Mouse (Mus musculus): ENCODE measurements at regions not wholly inside any gene's neighbourhood (a gene's known extent, or its start where the extent isn't known, plus 50 kb on each side); places are given as distances from the start of the nearest gene placed in this dataset.

- Histone ChIP-seq H3K4me1 (replicated peaks) (0 out of 2 replicates have a peak, but pooled peaks cover 8% of the 10 kb centered on the region), H3K9me3 (no peaks in the 10 kb centered on the region), H3K27ac (no peak overlapping the region), H3K4me3 (no peak overlapping the region), H3K27me3 (ENCODE audit: insufficient read depth, poor library complexity, severe bottlenecking) (no peaks in the 10 kb centered on the region), H3K36me3 (no peaks in the 10 kb centered on the region)
- 62% methylated on average over 4 of the region's 4 CpGs for WGBS
- no peak for DNase-seq (ENCODE audit: low spot score)
Measured at GRCm38 (mm10) chr11:35065959-35066414, 55.0 kb upstream of the Slit3 start.

DNA sequence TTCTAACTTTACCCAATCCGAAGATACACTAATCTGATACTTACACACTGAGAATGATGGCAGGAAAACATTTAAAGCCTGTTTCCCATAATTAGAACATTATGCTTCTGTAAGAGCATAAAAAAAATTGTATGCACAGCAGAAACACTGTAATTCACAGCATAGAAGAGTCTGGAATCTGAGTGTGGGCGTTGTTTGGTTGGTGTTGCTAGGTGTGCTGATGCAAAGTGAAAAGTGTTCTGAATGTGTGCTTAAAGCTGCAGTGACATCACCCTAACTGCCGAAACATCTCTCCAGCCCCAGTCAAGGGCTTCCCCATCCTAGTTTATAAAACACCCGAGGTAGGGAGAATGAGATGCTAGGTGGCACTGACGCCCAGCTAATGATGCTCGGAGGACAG lies 63.2 kb upstream of the Slit3 start:
- 82% methylated on average over 6 of the region's 6 CpGs for WGBS
- Histone ChIP-seq H3K9me3 (no peaks in the 10 kb centered on the region), H3K36me3 (no peaks in the 10 kb centered on the region), H3K27me3 (ENCODE audit: insufficient read depth, poor library complexity, severe bottlenecking) (no peaks in the 10 kb centered on the region), H3K27ac (no peak overlapping the region), H3K4me3 (no peak overlapping the region), H3K4me1 (replicated peaks) (peaks cover 5% of the 10 kb centered on the region)
- DNase-seq (ENCODE audit: low spot score): no peak

GRCm38 (mm10) chr11:35055496-35056125 lies 65.4 kb upstream of the Slit3 start:
- Histone ChIP-seq H3K27me3 (ENCODE audit: insufficient read depth, poor library complexity, severe bottlenecking) (no peaks in the 10 kb centered on the region), H3K27ac (no peak overlapping the region), H3K4me1 (replicated peaks) (peaks cover 5% of the 10 kb centered on the region), H3K4me3 (no peak overlapping the region), H3K36me3 (no peaks in the 10 kb centered on the region), H3K9me3 (no peaks in the 10 kb centered on the region)
- 90% methylated on average over 7 of the region's 7 CpGs for WGBS
- no peak for DNase-seq (ENCODE audit: low spot score)

DNA sequence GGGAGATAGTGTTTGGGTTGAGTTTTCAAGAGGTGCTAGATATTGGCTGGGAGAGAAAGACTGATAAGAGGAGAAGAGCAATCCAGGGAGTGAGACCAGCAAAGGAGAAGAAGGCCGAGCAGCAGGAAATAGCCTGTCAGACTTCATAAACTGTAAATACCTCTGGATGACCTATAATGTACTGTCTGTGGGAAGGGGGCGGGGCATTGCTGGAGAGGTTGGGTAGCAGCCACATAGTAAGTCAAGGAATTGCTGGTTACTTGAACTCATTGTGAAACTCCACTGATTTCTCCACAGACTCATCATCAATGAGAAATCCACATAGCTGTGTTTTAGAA lies 67.4 kb upstream of the Slit3 start:
- Histone ChIP-seq H3K27me3 (ENCODE audit: insufficient read depth, poor library complexity, severe bottlenecking) (no peaks in the 10 kb centered on the region), H3K36me3 (no peaks in the 10 kb centered on the region), H3K9me3 (no peaks in the 10 kb centered on the region), H3K4me1 (replicated peaks) (peaks cover 9% of the 10 kb centered on the region), H3K4me3 (no peak overlapping the region), H3K27ac (no peak overlapping the region)
- whole genome bisulfite sequencing: 80% methylated on average over 2 of the region's 2 CpGs
- DNase-seq (ENCODE audit: low spot score): no peak

- DNase-seq (ENCODE audit: low spot score): no peak
- Histone ChIP-seq H3K27me3 (ENCODE audit: insufficient read depth, poor library complexity, severe bottlenecking) (no peaks in the 10 kb centered on the region), H3K36me3 (no peaks in the 10 kb centered on the region), H3K4me3 (no peak overlapping the region), H3K27ac (no peak overlapping the region), H3K9me3 (no peaks in the 10 kb centered on the region), H3K4me1 (replicated peaks) (peaks cover 9% of the 10 kb centered on the region)
- WGBS: 89% methylated on average over 4 of the region's 4 CpGs
Measured at GRCm38 (mm10) chr11:35052856-35053612, 68.0 kb upstream of the Slit3 start.

DNA sequence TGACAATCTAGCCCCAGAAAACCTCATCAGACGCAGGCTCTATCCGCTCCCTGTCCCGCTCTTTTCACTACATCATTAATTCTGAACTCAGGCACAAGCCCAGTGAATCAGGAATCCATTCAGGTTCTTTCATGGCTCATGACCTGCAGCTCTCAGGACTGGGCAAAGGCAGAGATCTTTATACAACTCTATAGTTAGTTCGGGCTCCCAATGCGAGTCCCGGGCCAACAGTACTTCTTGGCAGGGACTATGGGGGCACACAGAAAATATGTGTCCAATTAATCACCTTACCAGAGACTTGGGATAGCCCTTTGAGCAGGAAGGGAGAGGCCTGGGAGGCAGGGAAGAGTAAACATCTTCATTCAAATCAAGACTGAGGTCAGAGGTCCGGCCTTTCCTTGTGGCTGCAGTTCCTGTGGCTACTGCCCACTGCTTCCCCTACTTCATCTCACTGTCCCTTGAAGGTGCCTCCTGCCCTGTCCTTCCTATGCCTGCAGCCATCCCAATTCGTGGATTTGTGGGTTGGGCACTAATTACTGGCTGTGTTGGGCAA lies 71.3 kb upstream of the Slit3 start:
- no peaks in the 10 kb centered on the region for H3K36me3 ChIP-seq
- H3K27me3 ChIP-seq (ENCODE audit: insufficient read depth, poor library complexity, severe bottlenecking): no peaks in the 10 kb centered on the region
- H3K4me1 ChIP-seq (replicated peaks): peaks cover 12% of the 10 kb centered on the region
- no peak overlapping the region for H3K4me3 ChIP-seq
- no peak overlapping the region for H3K27ac ChIP-seq
- DNase-seq (ENCODE audit: low spot score): no peak
- WGBS: 82% methylated on average over 8 of the region's 8 CpGs
- no peaks in the 10 kb centered on the region for H3K9me3 ChIP-seq

GRCm38 (mm10) chr11:35044659-35045058 lies 76.4 kb upstream of the Slit3 start:
- H3K27ac ChIP-seq: no peak overlapping the region
- H3K9me3 ChIP-seq: no peaks in the 10 kb centered on the region
- DNase-seq (ENCODE audit: low spot score): no peak
- no peaks in the 10 kb centered on the region for H3K27me3 ChIP-seq (ENCODE audit: insufficient read depth, poor library complexity, severe bottlenecking)
- H3K4me1 ChIP-seq (replicated peaks): peaks cover 4% of the 10 kb centered on the region; the same call in 1 of the 2 replicates
- WGBS: 76% methylated on average over 1 of the region's 1 CpGs
- H3K4me3 ChIP-seq: no peak overlapping the region
- no peaks in the 10 kb centered on the region for H3K36me3 ChIP-seq

DNA sequence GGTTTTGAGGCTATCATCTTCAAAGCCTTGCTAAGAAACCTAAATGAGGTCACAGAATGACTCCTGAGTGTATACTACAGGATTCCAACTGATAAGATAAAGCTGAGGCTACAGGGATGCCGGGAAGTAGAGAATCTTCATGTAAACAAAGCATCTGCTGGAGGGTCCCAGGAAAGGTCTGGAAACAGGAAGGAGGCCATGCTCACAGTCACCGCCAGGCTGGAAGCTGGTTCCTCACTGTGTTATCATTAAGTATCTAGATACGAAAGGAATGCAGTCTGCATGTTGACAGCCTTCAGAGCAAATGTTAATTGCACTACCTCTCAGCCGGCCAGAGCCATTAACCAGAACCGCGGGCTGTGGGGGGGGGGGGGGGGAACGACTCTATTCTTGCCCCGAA lies 96.6 kb upstream of the Slit3 start:
- DNase-seq (ENCODE audit: low spot score): no peak
- H3K27me3 ChIP-seq (ENCODE audit: insufficient read depth, poor library complexity, severe bottlenecking): no peaks in the 10 kb centered on the region
- no peak overlapping the region for H3K4me3 ChIP-seq
- H3K27ac ChIP-seq: no peak overlapping the region
- H3K36me3 ChIP-seq: no peaks in the 10 kb centered on the region
- 53% methylated on average over 8 of the region's 8 CpGs for WGBS
- peaks cover 5% of the 10 kb centered on the region; the same call in 1 of the 2 replicates for H3K9me3 ChIP-seq
- 0 out of 2 replicates have a peak, but pooled peaks cover 3% of the 10 kb centered on the region for H3K4me1 ChIP-seq (replicated peaks)

- WGBS: 87% methylated on average over 4 of the region's 4 CpGs
Measured at GRCm38 (mm10) chr11:35023813-35024212, 97.2 kb upstream of the Slit3 start.

DNA sequence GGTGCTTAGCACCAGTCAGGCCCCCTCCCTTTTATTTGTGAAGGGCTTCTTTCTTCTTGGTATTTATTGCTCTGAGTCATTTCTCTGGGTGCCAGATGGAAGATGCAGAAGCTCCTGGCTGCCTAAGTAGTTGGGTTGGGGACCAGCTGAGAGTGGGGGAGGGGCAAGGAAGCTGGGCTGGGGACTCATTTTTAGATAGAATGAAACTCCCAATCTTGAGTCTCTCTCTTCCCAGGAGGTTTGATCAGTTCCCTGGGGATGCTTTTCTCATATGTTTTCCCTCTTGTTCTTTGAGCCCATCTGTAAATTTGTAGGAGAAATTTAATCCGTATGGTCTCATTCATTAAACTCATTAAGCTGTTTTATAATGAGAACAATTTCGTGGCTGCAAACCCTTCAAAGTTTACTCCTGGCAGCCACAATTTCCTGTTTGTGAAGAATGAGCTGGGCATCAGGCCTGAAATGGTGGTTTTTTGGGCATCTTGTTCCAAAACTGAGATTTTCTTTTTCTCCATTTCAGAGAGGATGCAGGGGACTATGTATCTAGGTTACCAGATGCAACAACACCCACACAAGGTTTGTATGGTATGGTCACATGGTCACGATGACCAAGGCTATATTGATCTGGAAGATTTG lies 98.9 kb upstream of the Slit3 start:
- DNase-seq (ENCODE audit: low spot score): no peak
- Histone ChIP-seq H3K4me1 (replicated peaks) (0 out of 2 replicates have a peak, but pooled peaks cover 3% of the 10 kb centered on the region), H3K9me3 (peaks cover 5% of the 10 kb centered on the region; the same call in 1 of the 2 replicates), H3K4me3 (no peak overlapping the region), H3K27ac (no peak overlapping the region), H3K27me3 (ENCODE audit: insufficient read depth, poor library complexity, severe bottlenecking) (no peaks in the 10 kb centered on the region), H3K36me3 (no peaks in the 10 kb centered on the region)
- 80% methylated on average over 3 of the region's 3 CpGs for WGBS

More at GRCm38 (mm10) chr11:35023813-35024212, 97.2 kb upstream of the Slit3 start:
- no peak overlapping the region for H3K4me3 ChIP-seq
- peaks cover 5% of the 10 kb centered on the region; the same call in 1 of the 2 replicates for H3K9me3 ChIP-seq
- H3K27ac ChIP-seq: no peak overlapping the region
- no peaks in the 10 kb centered on the region for H3K36me3 ChIP-seq
- H3K27me3 ChIP-seq (ENCODE audit: insufficient read depth, poor library complexity, severe bottlenecking): no peaks in the 10 kb centered on the region
- 0 out of 2 replicates have a peak, but pooled peaks cover 3% of the 10 kb centered on the region for H3K4me1 ChIP-seq (replicated peaks)
- DNase-seq (ENCODE audit: low spot score): no peak

- no peaks in the 10 kb centered on the region for H3K27me3 ChIP-seq (ENCODE audit: insufficient read depth, poor library complexity, severe bottlenecking)
- no peak overlapping the region for H3K27ac ChIP-seq
- H3K4me3 ChIP-seq: no peak overlapping the region
- WGBS: 80% methylated on average over 3 of the region's 3 CpGs
- H3K36me3 ChIP-seq: no peaks in the 10 kb centered on the region
- no peak for DNase-seq (ENCODE audit: low spot score)
- H3K9me3 ChIP-seq: peaks cover 5% of the 10 kb centered on the region; the same call in 1 of the 2 replicates
- H3K4me1 ChIP-seq (replicated peaks): peaks cover 5% of the 10 kb centered on the region; the same call in 1 of the 2 replicates
Measured at GRCm38 (mm10) chr11:35016998-35017397, 104.0 kb upstream of the Slit3 start.

- 69% methylated on average over 24 of the region's 24 CpGs for WGBS
- DNase-seq (ENCODE audit: low spot score): peak; percentile 28
- H3K4me3 ChIP-seq: no peak overlapping the region
- H3K27ac ChIP-seq: peak overlapping the region; percentile 23; the same call in 1 of the 2 replicates
- 0 out of 2 replicates have a peak, but pooled peaks cover 6% of the 10 kb centered on the region for H3K27me3 ChIP-seq (ENCODE audit: insufficient read depth, poor library complexity, severe bottlenecking)
- no peaks in the 10 kb centered on the region for H3K36me3 ChIP-seq
- no peaks in the 10 kb centered on the region for H3K9me3 ChIP-seq
- peaks cover 14% of the 10 kb centered on the region for H3K4me1 ChIP-seq (replicated peaks)
Measured at GRCm38 (mm10) chr11:35011521-35012476, 109.2 kb upstream of the Slit3 start.
